Mouse (Mus musculus) liver, adult 2 months (tissue): ENCODE data around the gene Ces2a.

Experiments
- CTCF ChIP-seq: fragments of 200-500 bp; IDR thresholded peaks from 2 replicates; pipeline ENCODE4 v1.5.1; 2011; ENCODE audit warnings: low read depth, low read length, control low read depth
- POLR2A ChIP-seq: fragments of 200-500 bp; IDR thresholded peaks from 2 replicates; pipeline ENCODE4 v1.6.1; 2011; ENCODE audit warnings: low read length, control low read depth; ENCODE audit not compliant: insufficient read depth; ENCODE audit errors: extremely low read depth

DNA sequence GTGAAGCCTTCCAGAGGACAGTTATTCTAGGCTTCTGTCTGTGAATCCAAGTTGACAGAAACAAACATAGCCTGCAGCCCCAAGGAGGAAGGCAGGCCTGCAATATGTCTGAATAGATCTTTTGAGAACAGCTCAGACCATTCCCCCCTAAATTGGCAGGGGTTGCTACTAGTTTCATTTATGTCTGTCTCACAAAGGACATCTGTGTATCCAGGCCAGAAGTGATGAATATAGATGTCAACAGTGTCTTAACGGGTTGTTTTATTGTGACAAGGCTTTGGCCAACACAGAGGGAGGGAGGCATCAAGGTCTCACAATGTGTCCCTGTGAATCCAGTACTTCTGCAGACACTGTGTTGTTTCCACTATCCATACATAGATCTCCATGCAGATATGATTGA is 23.8 kb downstream of the Ces2a start:
- TF ChIP-seq CTCF (no peak), POLR2A (no peak)
